Mouse (Mus musculus): ENCODE measurements around the gene Kirrel. TPM values are rescaled to one million over a fixed set of nuclear protein-coding genes. Genes with fewer than 3 reads are reported as not detected.

Kirrel gene
- not detected for polyA plus RNA-seq (2017; shearing (Covaris generic))

GRCm38 (mm10) chr3:87174096-87174768, at the start of gene Kirrel:
TSS of gene Kirrel (minus strand) at chr3:87174747.

Other genes with a start within 250 kb of the Kirrel start
- 199 TPM for gene Cd1d1, start 175.3 kb downstream of the Kirrel start, polyA plus RNA-seq (2017; shearing (Covaris generic))
- not detected for gene Fcrls, start 89.0 kb upstream of the Kirrel start, polyA plus RNA-seq (2017; shearing (Covaris generic))
- gene Cd5l, start 183.1 kb upstream of the Kirrel start, polyA plus RNA-seq (2017; shearing (Covaris generic)), result 5.3 TPM
- 17.6 TPM for gene Fcrl1, start 201.6 kb upstream of the Kirrel start, polyA plus RNA-seq (2017; shearing (Covaris generic))

Measured in inflammation-experienced regulatory T-cells, adult 16 weeks (primary cell).